Mouse (Mus musculus) midbrain, embryonic 16.5 days (tissue): ENCODE data around the gene Sppl2c. TPM values are rescaled to one million over a fixed set of nuclear protein-coding genes. Genes with fewer than 3 reads are reported as not detected.

ENCODE experiments used
- ATAC-seq: fragments of 200-750 bp; cut with Nextera tagmentation; 2 replicates; pipeline ENCODE4 v1.8.0; 2017; ENCODE audit warnings: moderate TSS enrichment
- H3K27ac ChIP-seq: fragments of 300-500 bp; sonication (generic); 2 replicates; pipeline ENCODE4 v1.5.1; 2014; ENCODE audit warnings: mild to moderate bottlenecking, low read length, mixed read lengths
- H3K27me3 ChIP-seq: fragments of 300-500 bp; sonication (generic); 2 replicates; pipeline ENCODE4 v1.6.1; 2014; ENCODE audit warnings: low read depth, low read length, mixed read lengths; ENCODE audit not compliant: control insufficient read depth, insufficient read depth
- H3K36me3 ChIP-seq: fragments of 300-500 bp; sonication (generic); 2 replicates; pipeline ENCODE4 v1.6.1; 2014; ENCODE audit warnings: mild to moderate bottlenecking, low read length, moderate library complexity, mixed read lengths; ENCODE audit not compliant: control insufficient read depth, insufficient read depth
- H3K4me1 ChIP-seq: fragments of 300-500 bp; sonication (generic); 2 replicates; pipeline ENCODE4 v1.6.1; 2014; ENCODE audit warnings: mild to moderate bottlenecking, low read length, mixed read lengths; ENCODE audit not compliant: control insufficient read depth, insufficient read depth
- H3K4me2 ChIP-seq: fragments of 300-500 bp; sonication (generic); 2 replicates; pipeline ENCODE4 v1.6.1; 2014; ENCODE audit warnings: mild to moderate bottlenecking, low read length, mixed read lengths
- H3K4me3 ChIP-seq: fragments of 300-500 bp; sonication (generic); 2 replicates; pipeline ENCODE4 v1.5.1; 2014; ENCODE audit warnings: low read depth, mild to moderate bottlenecking, low read length, moderate library complexity, mixed read lengths
- H3K9ac ChIP-seq: fragments of 300-500 bp; sonication (generic); 2 replicates; pipeline ENCODE4 v1.6.1; 2014; ENCODE audit warnings: low read depth, low read length, mixed read lengths
- H3K9me3 ChIP-seq: fragments of 300-500 bp; sonication (generic); replicated peaks from 2 replicates; pipeline ENCODE4 v1.6.1; 2014; ENCODE audit warnings: mild to moderate bottlenecking, low read length, mixed read lengths; ENCODE audit not compliant: control insufficient read depth, poor library complexity, severe bottlenecking
- WGBS: fragments of 180-500 bp; shearing (Covaris S2); extraction: QIAGEN DNeasy Blood & Tissue Kit; methylation state at CpG from one replicate; pipeline ENCODE4 v1.1.7; 2014; 5-methylcytosine and 5-hydroxymethylcytosine counted together
- polyA plus RNA-seq: library from polyadenylated mRNA; unstranded; fragments of >200 nt; fragmentation: Nextera tagmentation; extraction: Ambion mirVana; gene quantifications from 2 replicates; pipeline ENCODE4 v1.2.1, GENCODE M21; 2015

Gene Sppl2c
- polyA plus RNA-seq, 1 experiment from 2014 or later = not detected

- Histone ChIP-seq H3K27ac (peak overlapping the region; percentile 96), H3K36me3 (no peaks in the 10 kb centered on the region), H3K27me3 (no peaks in the 10 kb centered on the region), H3K9ac (peak overlapping the region; percentile 78), H3K4me1 (peaks cover 22% of the 10 kb centered on the region), H3K4me3 (peak overlapping the region; percentile 44), H3K4me2 (peak overlapping the region; percentile 92), H3K9me3 (no peaks in the 10 kb centered on the region)
- peak; percentile 95 for ATAC-seq
- under 1% methylated on average over 23 of the region's 23 CpGs for WGBS
These were observed 28.4 kb upstream of the Sppl2c start for GRCm38 (mm10) chr11:104157603-104158259.

DNA sequence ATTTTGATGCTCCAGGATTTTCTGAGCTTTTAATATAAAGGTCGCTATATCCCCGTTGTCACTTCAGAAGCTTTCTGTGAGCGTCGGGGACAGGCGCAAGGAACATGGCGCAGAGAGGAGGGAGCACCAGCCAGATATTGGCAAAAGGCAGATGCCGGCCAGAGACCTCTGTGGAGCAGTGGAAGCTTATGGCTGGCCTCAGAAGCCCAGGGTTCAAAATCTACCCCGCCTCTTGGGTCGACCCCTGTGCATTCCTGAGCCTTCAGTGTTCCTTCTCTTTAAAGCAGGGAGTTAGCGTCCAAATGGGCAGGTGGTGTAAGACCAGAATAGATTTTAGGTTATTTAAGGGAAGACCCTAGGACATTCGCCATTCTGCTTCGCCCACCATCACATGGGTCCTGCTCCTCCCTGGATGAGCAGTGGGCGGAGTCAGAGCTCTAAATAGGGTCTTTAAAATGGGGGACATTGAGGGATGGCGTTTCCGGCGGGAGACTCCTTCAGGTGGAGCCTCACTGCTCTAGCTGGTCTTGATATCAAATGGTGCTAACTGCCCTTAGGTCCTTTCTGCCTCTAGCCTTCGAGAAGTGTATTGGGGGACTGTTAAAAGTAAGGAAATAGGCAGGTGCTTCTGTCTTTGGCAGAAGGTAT, 27.7 kb upstream of the Sppl2c start:
- Histone ChIP-seq H3K4me1 (peaks cover 22% of the 10 kb centered on the region), H3K36me3 (no peaks in the 10 kb centered on the region), H3K4me3 (peak overlapping the region; percentile 44), H3K27me3 (no peaks in the 10 kb centered on the region), H3K27ac (peak overlapping the region; percentile 96), H3K4me2 (peak overlapping the region; percentile 92), H3K9ac (peak overlapping the region; percentile 78), H3K9me3 (no peaks in the 10 kb centered on the region)
- ATAC-seq = peak; percentile 47
- WGBS = 6% methylated on average over 17 of the region's 17 CpGs

DNA sequence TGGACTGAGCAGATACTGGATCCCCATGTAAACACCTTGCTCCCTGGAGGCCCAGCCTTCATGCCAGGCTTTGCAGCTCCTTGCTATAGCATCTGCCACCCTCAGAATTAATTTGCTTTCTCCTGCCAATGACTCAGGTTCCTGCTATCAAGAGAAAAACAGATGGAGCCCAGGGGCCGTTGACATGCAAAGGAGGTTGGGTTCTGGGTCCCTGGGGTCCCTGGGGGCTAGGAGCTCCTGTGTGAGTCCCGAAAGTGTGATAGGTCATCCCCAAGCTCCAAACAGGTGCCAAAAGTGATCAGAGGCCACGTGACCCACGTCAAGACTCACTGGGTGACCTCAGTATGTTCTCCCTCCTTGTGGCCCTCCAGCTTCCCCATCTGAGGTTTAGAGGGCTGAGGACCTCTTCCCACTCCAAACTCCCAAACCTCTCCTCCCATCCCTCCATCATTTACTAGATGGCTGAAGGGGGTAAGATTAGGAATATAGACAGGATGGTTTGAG, 26.3 kb upstream of the Sppl2c start:
- H3K36me3 ChIP-seq = no peaks in the 10 kb centered on the region
- no peak overlapping the region for H3K4me3 ChIP-seq
- ATAC-seq = no peak
- H3K4me2 ChIP-seq = no peak overlapping the region
- 85% methylated on average over 4 of the region's 4 CpGs for WGBS
- H3K27me3 ChIP-seq = no peaks in the 10 kb centered on the region
- H3K4me1 ChIP-seq = peaks cover 22% of the 10 kb centered on the region
- H3K27ac ChIP-seq = no peak overlapping the region
- H3K9ac ChIP-seq = no peak overlapping the region
- H3K9me3 ChIP-seq = no peaks in the 10 kb centered on the region

- ATAC-seq = no peak
- 77% methylated on average over 5 of the region's 5 CpGs for WGBS
- no peak overlapping the region for H3K4me2 ChIP-seq
- H3K4me3 ChIP-seq = no peak overlapping the region
- H3K27ac ChIP-seq = no peak overlapping the region
- peaks cover 22% of the 10 kb centered on the region for H3K4me1 ChIP-seq
- H3K27me3 ChIP-seq = no peaks in the 10 kb centered on the region
- H3K36me3 ChIP-seq = no peaks in the 10 kb centered on the region
- H3K9me3 ChIP-seq = no peaks in the 10 kb centered on the region
- no peak overlapping the region for H3K9ac ChIP-seq
These were observed 25.0 kb upstream of the Sppl2c start for GRCm38 (mm10) chr11:104161153-104161552.

GRCm38 (mm10) chr11:104164257-104164656, 21.9 kb upstream of the Sppl2c start:
- H3K36me3 ChIP-seq = no peaks in the 10 kb centered on the region
- no peaks in the 10 kb centered on the region for H3K9me3 ChIP-seq
- H3K4me1 ChIP-seq = peaks cover 3% of the 10 kb centered on the region
- no peaks in the 10 kb centered on the region for H3K27me3 ChIP-seq
- no peak overlapping the region for H3K4me3 ChIP-seq
- ATAC-seq = no peak
- no peak overlapping the region for H3K4me2 ChIP-seq
- H3K27ac ChIP-seq = no peak overlapping the region
- H3K9ac ChIP-seq = no peak overlapping the region
- 90% methylated on average over 10 of the region's 10 CpGs for WGBS

DNA sequence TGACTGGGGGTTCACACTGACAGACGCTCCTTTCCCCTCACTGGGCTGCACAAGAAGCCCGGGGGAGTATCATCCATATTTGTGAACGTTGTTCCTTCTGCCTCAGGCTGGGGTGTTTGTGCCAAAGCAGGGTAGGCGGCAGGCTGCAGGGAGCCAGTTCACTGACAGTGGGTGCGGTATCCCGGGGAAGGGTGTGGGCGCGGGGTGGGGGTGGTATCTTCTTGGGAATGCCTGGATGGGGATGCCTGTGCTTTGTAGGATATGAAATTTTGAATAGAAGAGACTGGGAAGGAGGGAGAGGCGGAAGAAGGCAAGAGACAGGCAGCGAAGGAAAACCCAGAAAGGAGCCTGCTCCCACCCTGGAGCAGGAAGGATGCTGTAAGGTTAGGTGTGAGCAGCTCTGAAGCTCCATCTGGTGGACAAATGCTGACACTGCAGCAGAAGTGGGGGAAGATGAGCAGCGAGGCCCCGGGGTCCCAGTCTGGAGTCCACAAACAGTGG, 14.8 kb upstream of the Sppl2c start:
- 0 out of 2 replicates have a peak, but pooled peaks have one; percentile 40 for ATAC-seq
- 33% methylated on average over 12 of the region's 12 CpGs for WGBS
- Histone ChIP-seq H3K4me2 (peak overlapping the region; percentile 42), H3K9me3 (no peaks in the 10 kb centered on the region), H3K9ac (peak overlapping the region; percentile 58), H3K4me3 (no peak overlapping the region; the same call in 1 of the 2 replicates), H3K27ac (0 out of 2 replicates have a peak overlapping the region, but pooled peaks have one; percentile 19), H3K36me3 (no peaks in the 10 kb centered on the region), H3K27me3 (no peaks in the 10 kb centered on the region), H3K4me1 (peaks cover 3% of the 10 kb centered on the region)

GRCm38 (mm10) chr11:104178893-104179292, 7.2 kb upstream of the Sppl2c start:
- H3K4me1 ChIP-seq = peaks cover 3% of the 10 kb centered on the region; the same call in 1 of the 2 replicates
- H3K27ac ChIP-seq = no peak overlapping the region
- 32% methylated on average over 7 of the region's 7 CpGs for WGBS
- no peaks in the 10 kb centered on the region for H3K27me3 ChIP-seq
- H3K9ac ChIP-seq = 0 out of 2 replicates have a peak overlapping the region, but pooled peaks have one; percentile 30
- no peak overlapping the region for H3K4me3 ChIP-seq
- H3K4me2 ChIP-seq = no peak overlapping the region
- no peaks in the 10 kb centered on the region for H3K9me3 ChIP-seq
- no peak for ATAC-seq
- no peaks in the 10 kb centered on the region for H3K36me3 ChIP-seq

- H3K9me3 ChIP-seq = no peaks in the 10 kb centered on the region
- no peak overlapping the region for H3K4me3 ChIP-seq
- WGBS = 61% methylated on average over 5 of the region's 5 CpGs
- H3K27me3 ChIP-seq = no peaks in the 10 kb centered on the region
- H3K27ac ChIP-seq = no peak overlapping the region
- ATAC-seq = no peak
- H3K36me3 ChIP-seq = no peaks in the 10 kb centered on the region
- H3K4me2 ChIP-seq = no peak overlapping the region
- no peak overlapping the region for H3K9ac ChIP-seq
- peaks cover 3% of the 10 kb centered on the region; the same call in 1 of the 2 replicates for H3K4me1 ChIP-seq
These were observed 6.3 kb upstream of the Sppl2c start for GRCm38 (mm10) chr11:104179804-104180203.

DNA sequence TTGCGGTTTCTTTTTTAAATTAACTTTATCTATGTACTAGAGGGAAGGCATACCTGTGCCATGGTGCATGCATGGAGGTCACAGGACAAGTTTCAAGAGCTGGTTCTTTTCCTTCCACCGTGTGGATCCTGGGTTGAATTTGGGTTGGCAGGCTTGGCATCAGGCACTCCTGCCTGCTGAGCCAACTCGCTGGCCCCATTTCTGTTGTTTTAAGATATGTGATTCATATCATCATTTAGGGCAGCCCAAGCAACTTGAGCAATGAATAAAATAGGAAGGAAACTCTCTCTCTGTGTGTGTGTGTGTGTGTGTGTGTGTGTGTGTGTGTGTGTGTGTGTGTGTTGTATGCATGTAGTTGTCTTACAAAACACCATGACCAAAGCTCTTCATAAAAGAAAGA, 4.0 kb upstream of the Sppl2c start:
- Histone ChIP-seq H3K36me3 (no peaks in the 10 kb centered on the region), H3K4me2 (no peak overlapping the region), H3K9me3 (no peaks in the 10 kb centered on the region), H3K4me3 (no peak overlapping the region), H3K27me3 (no peaks in the 10 kb centered on the region), H3K4me1 (peaks cover 3% of the 10 kb centered on the region; the same call in 1 of the 2 replicates), H3K27ac (no peak overlapping the region), H3K9ac (no peak overlapping the region)
- WGBS = 90% methylated on average over 3 of the region's 3 CpGs
- ATAC-seq = no peak
